Mouse (Mus musculus): Measurements from ENCODE around the gene Rhoq.

Rhoq gene

DNA sequence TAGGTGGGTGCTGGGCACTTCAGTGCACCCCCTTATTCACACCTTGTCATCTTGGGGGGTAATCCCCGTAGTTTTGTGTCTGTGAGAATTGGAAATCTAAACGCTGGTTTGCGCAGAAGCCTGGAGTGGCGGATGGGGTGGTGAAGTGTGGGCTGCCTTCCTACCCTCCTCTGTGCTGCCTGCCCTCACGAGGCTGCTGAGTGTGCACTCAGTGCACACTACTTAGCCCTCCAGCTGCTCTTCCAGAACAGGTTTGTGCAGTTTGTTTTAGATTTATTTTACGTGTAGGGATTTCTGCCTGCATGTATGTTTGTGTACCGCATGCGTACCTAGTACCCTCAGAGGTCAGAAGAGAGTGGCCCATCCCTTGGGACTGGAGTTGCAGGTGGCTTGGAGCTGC is 28.4 kb downstream of the Rhoq start:
- DNase-seq (ENCODE audit: low read depth, low spot score): no peak

DNA sequence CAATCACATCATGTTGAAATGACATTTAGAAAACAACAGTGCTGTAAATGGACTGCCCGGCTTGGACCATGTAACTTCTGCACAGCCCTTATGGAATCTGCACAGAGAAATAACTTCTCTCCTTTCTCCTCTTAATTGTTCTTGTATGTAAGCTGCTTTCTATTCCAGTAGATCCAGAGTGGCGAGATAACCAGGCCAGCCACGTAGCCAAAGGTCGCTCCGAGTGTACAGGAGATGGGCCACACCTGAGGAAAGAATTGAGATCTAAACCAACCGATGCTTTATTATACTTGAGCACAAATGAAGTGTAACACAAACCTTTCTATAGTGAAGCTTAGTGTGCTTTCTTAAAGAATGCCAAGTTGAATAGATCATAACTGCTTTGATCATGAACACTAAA is 34.4 kb downstream of the Rhoq start:
- no peak for DNase-seq (ENCODE audit: low read depth, low spot score)

DNA sequence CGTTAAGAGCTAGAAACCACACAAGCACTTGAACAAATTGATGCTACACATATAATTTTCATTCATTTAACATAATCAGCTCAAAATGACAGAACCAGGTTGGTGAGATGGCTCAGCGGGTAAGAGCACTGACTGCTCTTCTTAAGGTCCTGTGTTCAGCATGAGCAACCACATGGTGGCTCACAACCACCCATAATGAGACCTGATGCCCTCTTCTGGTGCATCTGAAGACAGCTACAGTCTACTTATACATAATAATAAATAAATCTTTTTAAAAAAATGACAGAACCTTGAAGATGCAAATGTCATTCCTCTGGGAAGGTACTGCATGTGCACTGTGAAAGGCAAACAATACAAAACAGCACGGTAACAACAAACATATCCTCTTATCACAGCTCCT is 46.1 kb downstream of the Rhoq start:
- DNase-seq (ENCODE audit: low read depth, low spot score): no peak

DNA sequence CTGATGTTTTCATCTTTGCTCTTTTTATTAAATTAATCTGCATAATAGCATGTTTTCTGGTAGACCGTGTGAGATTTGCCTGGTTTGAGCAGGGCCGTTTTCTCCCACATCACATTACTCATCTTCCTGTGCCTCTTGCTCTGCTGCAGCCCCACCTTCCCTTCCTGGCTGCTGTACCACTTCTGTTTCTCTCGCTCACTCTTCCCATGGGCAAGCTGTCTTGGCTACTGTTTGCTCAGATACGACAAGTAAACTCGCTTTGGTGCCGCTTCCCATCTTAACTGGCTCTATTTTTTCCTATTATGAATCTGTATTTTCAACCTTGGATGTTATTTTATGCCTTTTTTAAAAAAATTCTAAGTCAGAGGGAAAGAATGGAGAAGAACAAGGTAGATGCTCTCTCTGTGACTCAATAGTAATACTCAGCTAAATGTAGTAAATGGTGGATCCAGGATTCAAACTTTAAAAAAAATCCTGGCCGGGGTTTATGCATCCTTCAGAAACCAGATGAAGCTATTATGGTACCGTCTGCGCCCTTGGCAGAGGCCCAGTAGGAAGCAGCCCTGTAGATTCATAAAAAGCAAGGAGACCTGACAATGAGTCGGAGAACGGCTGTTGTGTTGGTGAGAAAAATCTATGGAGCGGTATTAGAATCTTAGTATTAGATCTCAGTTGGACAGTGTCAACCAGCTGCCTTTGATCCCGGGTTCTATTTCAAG is 48.6 kb downstream of the Rhoq start:
- DNase-seq (ENCODE audit: low read depth, low spot score): no peak

DNA sequence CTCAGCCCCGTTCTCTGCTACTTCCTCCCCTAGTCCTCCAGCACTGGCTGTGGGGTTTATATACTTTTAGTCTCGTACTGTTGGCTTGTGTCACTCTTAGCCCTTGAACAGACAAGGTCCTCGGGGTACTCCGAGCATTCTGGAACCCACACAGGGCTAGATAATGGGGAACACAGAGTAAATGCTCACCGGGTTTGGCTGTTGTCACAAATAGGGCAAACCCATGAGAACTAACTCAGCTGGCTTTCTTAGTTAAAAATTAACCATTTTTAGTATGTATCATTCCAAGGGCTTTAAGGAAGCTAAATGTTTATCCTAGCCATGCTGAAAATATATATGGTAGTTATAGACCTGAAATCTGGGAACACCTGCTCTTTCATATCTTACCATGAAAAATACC is 56.8 kb downstream of the Rhoq start:
- DNase-seq (ENCODE audit: low read depth, low spot score): no peak

DNA sequence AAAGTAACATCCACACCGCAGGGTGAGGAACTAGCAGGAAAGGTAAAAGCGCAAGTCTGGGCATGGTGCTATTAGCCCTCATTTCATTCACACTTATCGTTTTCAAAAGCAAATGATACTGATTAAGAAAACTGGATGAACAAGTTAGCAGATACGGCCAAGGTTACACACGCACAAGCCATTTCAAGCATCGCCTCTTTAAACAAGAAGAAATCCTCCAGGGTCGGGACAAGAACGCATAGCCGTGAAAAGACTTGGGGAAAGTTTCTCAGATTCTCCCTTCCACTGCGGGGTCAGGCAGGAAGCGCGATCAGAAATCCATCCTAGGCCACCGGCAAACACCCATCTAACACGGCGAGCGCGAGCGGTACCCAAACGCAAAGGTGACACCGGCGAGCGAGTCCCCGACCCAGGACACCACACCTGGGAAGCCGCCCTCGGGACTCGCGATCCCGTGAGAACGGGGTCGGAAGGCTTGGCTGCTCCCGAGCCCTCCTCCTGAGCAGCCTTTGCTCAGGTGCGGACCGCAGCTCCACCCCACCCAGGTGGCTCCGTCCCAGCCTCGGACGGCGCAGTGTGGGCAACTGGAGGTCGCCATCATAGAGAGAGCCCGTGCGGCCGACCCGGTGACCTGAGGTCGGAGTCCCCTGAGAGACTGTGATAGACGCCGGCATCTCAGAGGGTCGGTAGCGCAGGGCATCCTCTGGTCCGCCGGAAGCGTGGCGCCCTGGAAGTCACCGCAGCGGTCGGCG is 61.8 kb downstream of the Rhoq start:
- no peak for DNase-seq (ENCODE audit: low read depth, low spot score)

DNA sequence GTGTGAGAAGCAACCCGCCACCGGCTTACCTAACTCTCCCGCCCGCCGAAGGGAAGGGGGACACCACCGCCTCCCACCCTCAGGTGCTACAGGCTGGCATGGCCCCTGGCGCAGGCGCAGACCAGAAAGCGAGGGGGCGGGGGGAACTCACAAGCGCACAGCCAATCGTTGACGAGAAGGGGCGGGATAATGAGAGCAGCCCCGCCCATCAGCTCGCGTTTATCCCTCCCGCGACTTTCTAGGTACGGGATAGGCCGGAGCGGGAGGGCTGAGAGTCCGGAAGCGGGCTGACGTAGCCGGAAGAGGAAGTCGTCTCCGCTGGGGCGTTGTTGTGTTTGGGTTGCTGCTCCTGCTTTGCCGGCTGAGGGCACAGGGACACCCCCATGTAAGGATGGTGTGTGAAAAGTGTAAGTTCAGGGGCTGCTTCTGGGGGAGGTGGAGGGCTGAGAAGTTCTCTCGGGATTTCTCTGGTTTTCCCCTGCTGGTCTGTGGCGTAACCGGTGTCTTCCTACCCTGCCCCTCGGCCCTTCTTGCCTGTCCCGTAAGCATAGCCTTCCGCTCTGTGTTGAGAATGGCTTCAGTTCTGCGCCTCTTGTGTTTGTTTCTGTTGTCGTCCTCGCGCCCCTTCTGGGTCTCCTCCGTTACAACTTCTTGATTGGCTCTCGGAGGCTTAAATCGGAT is 62.5 kb downstream of the Rhoq start, which contains the start of the genes Pigf and Cript:
TSS of gene Pigf (minus strand) at position 138 of the 681 bp plus-strand sequence.
TSS of gene Cript (plus strand) at position 282 of the 681 bp plus-strand sequence.
- peak; percentile 95 for DNase-seq (ENCODE audit: low read depth, low spot score)

DNA sequence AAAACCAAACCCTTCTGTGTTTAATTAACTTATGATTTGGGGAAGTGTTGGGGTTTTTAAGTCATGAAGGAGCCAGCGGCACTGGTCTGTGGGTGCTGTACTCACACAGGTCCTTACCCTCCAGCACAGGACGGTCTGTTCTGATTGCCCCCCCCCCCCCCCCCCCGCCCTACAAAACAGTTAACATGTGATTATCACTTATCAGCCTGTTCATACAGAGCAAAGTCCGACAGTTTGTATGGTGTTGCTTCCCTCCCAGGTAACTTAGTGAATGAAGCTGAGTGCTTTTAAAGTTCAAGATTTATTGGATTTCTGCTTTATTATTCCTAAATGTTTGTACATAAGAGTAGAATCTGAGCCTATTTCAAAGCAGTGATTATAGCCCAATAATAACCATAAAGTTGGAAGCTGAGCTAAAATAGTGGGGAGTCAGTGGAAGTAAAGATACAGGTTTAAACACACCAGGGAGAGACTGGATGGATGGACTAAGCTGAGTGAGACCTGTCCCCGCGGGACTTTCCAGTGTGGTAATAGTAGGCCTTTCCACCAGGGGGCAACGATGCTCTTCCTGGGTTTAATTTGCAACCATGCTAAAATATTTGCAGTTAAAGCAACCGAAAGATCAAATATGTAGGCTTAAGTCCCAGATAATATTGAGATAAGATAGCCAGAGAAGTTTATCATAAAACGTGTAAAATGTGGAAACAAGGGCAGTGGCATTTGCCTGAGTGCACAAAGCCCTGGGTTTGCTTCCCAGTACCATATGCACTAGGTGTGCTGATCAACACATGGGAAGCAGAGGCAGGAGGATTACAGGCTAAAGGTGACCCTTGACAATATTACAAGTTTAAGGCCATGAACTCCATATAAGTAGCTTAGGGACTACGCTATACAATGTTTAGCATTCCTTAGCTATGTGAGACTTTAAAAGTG is 73.5 kb downstream of the Rhoq start:
- no peak for DNase-seq (ENCODE audit: low read depth, low spot score)

DNA sequence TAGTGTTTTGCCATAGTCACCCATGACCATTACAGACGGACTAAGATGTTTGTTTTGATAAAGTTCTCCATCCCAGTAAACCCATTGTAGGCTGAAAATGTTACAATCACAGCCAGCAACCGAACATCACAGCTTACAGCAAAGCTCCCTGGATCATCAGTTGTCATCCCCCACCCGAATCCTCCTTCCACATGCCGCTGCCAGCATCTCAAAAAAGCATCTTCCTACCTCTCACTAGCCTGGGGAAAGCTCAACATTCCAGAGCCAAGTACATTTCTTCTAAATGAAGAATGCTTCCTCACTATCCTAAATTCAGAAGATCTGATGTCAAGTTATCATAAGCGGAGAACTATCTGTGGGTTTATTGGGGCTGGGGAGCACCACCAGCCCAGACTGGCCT is 75.6 kb downstream of the Rhoq start:
- no peak for DNase-seq (ENCODE audit: low read depth, low spot score)

DNA sequence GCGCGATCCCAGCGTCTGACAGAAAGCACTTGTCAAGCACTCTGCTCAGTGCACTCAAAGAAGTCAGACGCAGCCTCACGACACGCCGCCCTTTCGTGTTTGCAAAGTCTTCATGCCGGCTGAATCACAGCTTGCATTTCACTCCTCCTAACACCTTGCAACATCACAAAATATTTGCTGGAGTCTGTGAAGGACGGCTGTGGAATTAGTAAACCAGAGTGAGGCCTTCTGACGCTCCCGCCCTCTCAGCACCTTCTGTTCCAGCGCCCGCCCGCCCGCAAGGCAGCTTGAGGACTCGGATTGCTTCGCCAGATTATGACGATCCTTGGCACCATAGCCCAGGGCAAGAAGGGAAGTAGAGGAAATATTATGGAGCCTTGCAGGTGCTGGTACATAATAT is 78.9 kb downstream of the Rhoq start:
- no peak for DNase-seq (ENCODE audit: low read depth, low spot score)

DNA sequence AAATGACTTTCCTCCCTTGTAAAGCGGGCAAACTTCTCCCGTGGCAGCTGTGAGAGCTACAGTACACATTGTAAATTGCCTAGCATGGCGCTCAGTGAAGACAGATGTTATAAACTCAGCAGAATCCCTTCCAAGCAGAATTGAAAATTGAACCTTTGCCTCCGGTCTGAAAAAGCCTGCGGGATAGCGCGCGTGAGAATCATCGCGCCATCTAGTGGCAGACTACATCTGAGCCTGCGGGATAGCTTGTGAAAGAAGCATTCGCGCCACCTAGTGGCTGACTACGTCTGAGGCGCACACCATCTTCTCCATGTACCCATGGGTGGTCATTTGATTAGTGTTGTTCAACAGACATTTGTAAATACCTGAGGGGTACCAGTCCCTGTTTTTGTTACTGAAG is 81.5 kb downstream of the Rhoq start:
- DNase-seq (ENCODE audit: low read depth, low spot score): peak; percentile 75

DNA sequence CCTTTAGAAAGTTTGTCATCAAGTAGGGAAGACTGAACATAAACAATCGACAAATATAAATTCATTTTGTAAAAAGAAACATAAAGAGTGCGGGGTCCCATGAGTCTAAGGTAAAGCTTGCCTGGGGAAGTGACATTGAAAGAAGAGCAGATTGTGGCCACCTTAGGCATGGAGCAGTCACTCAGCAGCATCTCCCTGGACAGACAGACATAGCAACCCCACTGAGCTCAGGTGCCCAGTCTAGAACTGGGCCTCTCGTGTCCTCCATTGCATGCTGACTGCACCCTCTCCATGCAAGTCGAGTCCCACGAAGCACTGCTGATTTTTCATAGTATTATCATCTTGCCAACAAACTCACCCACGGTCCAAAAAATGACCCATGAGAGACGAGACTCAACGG is 81.9 kb downstream of the Rhoq start:
- DNase-seq (ENCODE audit: low read depth, low spot score): no peak
